Mouse (Mus musculus) myocyte (in vitro differentiated cells): ENCODE results near the gene Slc35f3.

ENCODE experiments used
- CEBPB ChIP-seq: IDR thresholded peaks from 2 replicates; pipeline ENCODE4 v1.6.1; 2011; ENCODE audit warnings: mild to moderate bottlenecking, moderate library complexity; ENCODE audit not compliant: poor library complexity, insufficient read depth, severe bottlenecking
- MYOD1 ChIP-seq, 3 experiments: IDR thresholded peaks; one replicate each; pipeline ENCODE4 v1.6.1; 2011; ENCODE audit warnings: control low read depth in 2 of 3, low read depth in 2 of 3, mild to moderate bottlenecking in 2 of 3, moderate library complexity in 1 of 3; ENCODE audit not compliant: insufficient read length in 2 of 3, control insufficient read depth in 1 of 3
- TCF12 ChIP-seq: IDR thresholded peaks from one replicate; pipeline ENCODE4 v1.6.1; 2011; ENCODE audit warnings: mild to moderate bottlenecking, control low read depth; ENCODE audit not compliant: poor library complexity, insufficient read depth, severe bottlenecking

GRCm38 (mm10) chr8:126258175-126258781 is 40.1 kb upstream of the Slc35f3 start:
- TF ChIP-seq TCF12 = no peak
- TF ChIP-seq CEBPB = no peak
- no peak for TF ChIP-seq MYOD1 (IDR thresholded peaks at IDR 0.05; ENCODE audit: control insufficient read depth in 1 of 3, insufficient read length in 2 of 3, low read depth in 2 of 3)
